In genomic region chr17:47484993-47485392, GRCm38 (mm10) we compare ENCODE assay signal across 13 mouse cellular contexts. TPM values are rescaled to one million over a fixed set of nuclear protein-coding genes. Genes with fewer than 3 reads are reported as not detected.
DNase-seq lines count a peak whose midpoint lies in the region; ATAC-seq and TF ChIP-seq lines count a peak whose summit lies in the region.
"Had no signal": no experiment of that assay in that cellular context is flagged by ENCODE, and none has a peak within 500 bp of the region (broad histone marks: within the 10 kb centered on the region; RNA-seq: fewer than 3 reads in every experiment).

No protein-coding gene starts in this region.

- ATAC-seq in lung, embryonic 14.5 days (ENCODE audit: insufficient read depth) = no peak
- no peak for ATAC-seq in intestine, postnatal 0 days
- peak; percentile 62 for ATAC-seq in megakaryocyte-erythroid progenitor cell, adult 5-6 weeks (replicated peaks; ENCODE audit: low FRiP score, low TSS enrichment, poor library complexity, severe bottlenecking)

- peaks cover 17% of the 10 kb centered on the region for H3K36me3 ChIP-seq in lung, embryonic 14.5 days (ENCODE audit: insufficient read depth)
- peaks cover 21% of the 10 kb centered on the region for H3K36me3 ChIP-seq in intestine, postnatal 0 days (ENCODE audit: control insufficient read depth, insufficient read depth)

- H3K27ac ChIP-seq in lung, embryonic 14.5 days (ENCODE audit: low read depth) = peak overlapping the region; percentile 85
- peak overlapping the region; percentile 46; the same call in 1 of the 2 replicates for H3K27ac ChIP-seq in intestine, postnatal 0 days (ENCODE audit: low read depth, low read length)
- H3K27ac ChIP-seq: limb, embryonic 15.5 days had no signal

- peak; percentile 4 for DNase-seq in gastrocnemius, postnatal 25 days
- DNase-seq in gastrocnemius, adult 8-10 months (ENCODE audit: low spot score in 2 of 2) = no peak
- no peak for DNase-seq in lung, embryonic 14.5 days
- DNase-seq in lung, postnatal 36 days = no peak
- no peak for DNase-seq in left cerebral cortex, postnatal 36 days (ENCODE audit: low spot score in 2 of 2)
- no peak for DNase-seq in cerebellum, adult 18-20 months
- DNase-seq: adrenal gland, postnatal 25 days; cerebellum, postnatal 10 days; heart, adult 11 months had no signal

- no peak for TF ChIP-seq CTCF in lung, embryonic 14.5 days (IDR thresholded peaks at IDR 0.05; ENCODE audit: low read depth)
- TF ChIP-seq CTCF in intestine, postnatal 0 days (IDR thresholded peaks at IDR 0.05; ENCODE audit: low read depth) = no peak

- no peaks in the 10 kb centered on the region for H3K4me1 ChIP-seq in lung, embryonic 14.5 days (ENCODE audit: insufficient read depth)
- peaks cover 5% of the 10 kb centered on the region for H3K4me1 ChIP-seq in intestine, postnatal 0 days (replicated peaks; ENCODE audit: control insufficient read depth, insufficient read depth, low read length)

- H3K9ac ChIP-seq in lung, embryonic 14.5 days = no peak overlapping the region
- H3K9ac ChIP-seq in intestine, postnatal 0 days (ENCODE audit: low read depth, low read length) = no peak overlapping the region
- H3K9ac ChIP-seq: limb, embryonic 15.5 days had no signal

- intact Hi-C loops in left cerebral cortex, postnatal 36 days (cut with DNase I) = no loop called here

- no peak overlapping the region for H3K4me3 ChIP-seq in lung, embryonic 14.5 days (ENCODE audit: low read depth, low read length)
- no peak overlapping the region for H3K4me3 ChIP-seq in intestine, postnatal 0 days (ENCODE audit: low read depth, low read length)
- H3K4me3 ChIP-seq: limb, embryonic 15.5 days had no signal

- 0 out of 2 replicates have a peak overlapping the region, but pooled peaks have one; percentile 10 for H3K4me2 ChIP-seq in lung, embryonic 14.5 days
- no peak overlapping the region for H3K4me2 ChIP-seq in intestine, postnatal 0 days (replicated peaks; ENCODE audit: low read depth)
- H3K4me2 ChIP-seq: limb, embryonic 15.5 days had no signal

- no peaks in the 10 kb centered on the region for H3K27me3 ChIP-seq in lung, embryonic 14.5 days (ENCODE audit: insufficient read depth, low read length)
- H3K27me3 ChIP-seq in intestine, postnatal 0 days (replicated peaks; ENCODE audit: control insufficient read depth, insufficient read depth, low read length) = no peaks in the 10 kb centered on the region
- H3K27me3 ChIP-seq: limb, embryonic 15.5 days; Patski had no signal

- 3% methylated on average over 3 of the region's 3 CpGs for WGBS in lung, embryonic 14.5 days
- 0% methylated on average over 3 of the region's 3 CpGs for WGBS in intestine, postnatal 0 days

- no peaks in the 10 kb centered on the region for H3K9me3 ChIP-seq in lung, embryonic 14.5 days (ENCODE audit: low read depth, low read length)
- no peaks in the 10 kb centered on the region for H3K9me3 ChIP-seq in intestine, postnatal 0 days (ENCODE audit: control insufficient read depth)
- H3K9me3 ChIP-seq: limb, embryonic 15.5 days had no signal

RNA-seq across cellular contexts. Expression of gene Taf8, which starts 17.1 kb away (rescaled TPM):
- total RNA-seq in gastrocnemius, postnatal 25 days (2021) = 10 to 100 TPM in 1 of 2 experiments, 1 to 10 TPM in 1; 9.6 to 10.0 TPM
- total RNA-seq in gastrocnemius, adult 8-10 months (2022) = 10 to 100 TPM; 10.0 to 12.6 (median 11.2) TPM
- 22.1 and 26.8 TPM in 2 replicates for polyA plus RNA-seq in lung, embryonic 14.5 days (2014; fragmentation: Nextera tagmentation; extraction: Ambion mirVana)
- polyA plus RNA-seq in intestine, postnatal 0 days (2015; fragmentation: Nextera tagmentation; extraction: Ambion mirVana) = 8.3 and 9.2 TPM in 2 replicates
- 30.6 and 34.8 TPM in 2 replicates for total RNA-seq in megakaryocyte-erythroid progenitor cell, adult 5-6 weeks (2014; fragmentation: Nextera tagmentation)
- total RNA-seq in megakaryocyte-erythroid progenitor cell, adult 5-6 weeks (2017) = 30.5 and 45.8 TPM in 2 replicates
- 10 to 100 TPM; 16.9 to 20.6 TPM for total RNA-seq in left cerebral cortex, postnatal 36 days (2021)

RNA-seq across cellular contexts. Expression of gene Ccnd3, which starts 19.9 kb away (rescaled TPM):
- total RNA-seq in gastrocnemius, postnatal 25 days (2021) = 10 to 100 TPM; 31.4 to 44.8 TPM
- 10 to 100 TPM; 12.2 to 19.2 (median 16.1) TPM for total RNA-seq in gastrocnemius, adult 8-10 months (2022)
- polyA plus RNA-seq in lung, embryonic 14.5 days (2014; fragmentation: Nextera tagmentation; extraction: Ambion mirVana) = 289 and 308 TPM in 2 replicates
- polyA plus RNA-seq in intestine, postnatal 0 days (2015; fragmentation: Nextera tagmentation; extraction: Ambion mirVana) = 175 and 180 TPM in 2 replicates
- total RNA-seq in megakaryocyte-erythroid progenitor cell, adult 5-6 weeks (2014; fragmentation: Nextera tagmentation) = 157 and 169 TPM in 2 replicates
- total RNA-seq in megakaryocyte-erythroid progenitor cell, adult 5-6 weeks (2017) = 31.3 and 51.3 TPM in 2 replicates
- total RNA-seq in left cerebral cortex, postnatal 36 days (2021) = 10 to 100 TPM; 30.1 to 34.9 TPM

RNA-seq across cellular contexts. Expression of gene 1700001C19Rik, which starts 47.8 kb away (rescaled TPM):
- total RNA-seq in gastrocnemius, postnatal 25 days (2021) = not detected
- total RNA-seq in gastrocnemius, adult 8-10 months (2022) = not detected
- polyA plus RNA-seq in lung, embryonic 14.5 days (2014; fragmentation: Nextera tagmentation; extraction: Ambion mirVana) = 0.13 TPM in 1 of 2 replicates, not detected in the other
- 0.35 and 0.77 TPM in 2 replicates for polyA plus RNA-seq in intestine, postnatal 0 days (2015; fragmentation: Nextera tagmentation; extraction: Ambion mirVana)
- not detected in 2 replicates for total RNA-seq in megakaryocyte-erythroid progenitor cell, adult 5-6 weeks (2014; fragmentation: Nextera tagmentation)
- not detected in 2 replicates for total RNA-seq in megakaryocyte-erythroid progenitor cell, adult 5-6 weeks (2017)
- total RNA-seq in left cerebral cortex, postnatal 36 days (2021) = not detected
- total RNA-seq: adrenal gland, postnatal 25 days had no signal

RNA-seq across cellular contexts. Expression of gene AI661453, which starts 48.6 kb away (rescaled TPM):
- under 1 TPM; 0.49 to 0.59 TPM for total RNA-seq in gastrocnemius, postnatal 25 days (2021)
- total RNA-seq in gastrocnemius, adult 8-10 months (2022) = under 1 TPM in 3 of 4 experiments, not detected in 1; 0.16 to 0.64 (median 0.19) TPM
- 2.4 TPM in 2 replicates for polyA plus RNA-seq in lung, embryonic 14.5 days (2014; fragmentation: Nextera tagmentation; extraction: Ambion mirVana)
- 6.1 and 7.7 TPM in 2 replicates for polyA plus RNA-seq in intestine, postnatal 0 days (2015; fragmentation: Nextera tagmentation; extraction: Ambion mirVana)
- total RNA-seq in megakaryocyte-erythroid progenitor cell, adult 5-6 weeks (2014; fragmentation: Nextera tagmentation) = 0.67 and 1.1 TPM in 2 replicates
- total RNA-seq in megakaryocyte-erythroid progenitor cell, adult 5-6 weeks (2017) = 0.04 TPM in 1 of 2 replicates, not detected in the other
- total RNA-seq in left cerebral cortex, postnatal 36 days (2021) = under 1 TPM; 0.30 to 0.43 TPM
